Mouse (Mus musculus): ENCODE measurements around the gene Kcnab3. TPM values are rescaled to one million over a fixed set of nuclear protein-coding genes. Genes with fewer than 3 reads are reported as not detected.

The Kcnab3 gene
- polyA plus RNA-seq (2014; fragmentation: Illumina TruSeq; extraction: RNeasy Lipid Tissue Mini Kit (QIAGEN cat#74804); ENCODE audit: low replicate concordance): 0.37 TPM

DNA sequence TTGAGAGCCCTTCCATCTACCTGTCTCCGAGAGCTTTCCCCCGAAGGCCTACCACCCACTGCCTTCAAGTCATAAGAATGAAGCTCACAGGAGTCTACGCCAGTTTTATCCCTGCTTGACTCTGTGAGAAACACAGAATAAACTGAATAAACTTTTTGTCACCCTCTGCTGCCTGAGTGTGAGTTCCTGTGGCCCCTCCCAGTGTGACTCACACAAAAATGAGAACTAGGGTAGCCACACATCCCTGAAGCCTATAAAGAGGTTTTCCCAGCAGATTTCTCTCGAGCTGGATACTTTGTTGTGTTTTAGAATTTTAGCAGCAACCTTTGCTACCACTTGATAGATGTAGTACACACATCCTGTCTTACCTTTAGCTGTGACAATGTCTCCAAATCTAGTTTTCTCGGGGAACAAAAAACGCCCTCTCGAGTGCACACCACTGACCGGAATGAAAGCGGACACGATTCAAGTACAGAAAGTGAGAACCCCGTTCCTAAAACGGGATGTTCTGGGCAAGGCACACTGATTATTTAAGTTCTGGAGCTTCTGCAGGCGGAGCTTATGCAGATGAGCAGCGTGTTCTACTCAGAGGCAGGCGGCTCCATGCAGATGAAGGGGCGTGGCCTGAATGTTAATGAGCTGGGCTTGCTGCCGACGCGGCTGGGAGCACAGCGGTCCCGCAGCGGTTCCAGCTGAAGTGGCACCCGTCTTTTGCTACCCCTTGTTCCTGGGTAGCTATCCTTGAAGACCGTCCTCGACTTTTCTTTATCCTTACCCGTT, at the start of gene Kcnab3:
Kcnab3 (plus strand) TSS at position 631 of the 780 bp plus-strand sequence.

DNA sequence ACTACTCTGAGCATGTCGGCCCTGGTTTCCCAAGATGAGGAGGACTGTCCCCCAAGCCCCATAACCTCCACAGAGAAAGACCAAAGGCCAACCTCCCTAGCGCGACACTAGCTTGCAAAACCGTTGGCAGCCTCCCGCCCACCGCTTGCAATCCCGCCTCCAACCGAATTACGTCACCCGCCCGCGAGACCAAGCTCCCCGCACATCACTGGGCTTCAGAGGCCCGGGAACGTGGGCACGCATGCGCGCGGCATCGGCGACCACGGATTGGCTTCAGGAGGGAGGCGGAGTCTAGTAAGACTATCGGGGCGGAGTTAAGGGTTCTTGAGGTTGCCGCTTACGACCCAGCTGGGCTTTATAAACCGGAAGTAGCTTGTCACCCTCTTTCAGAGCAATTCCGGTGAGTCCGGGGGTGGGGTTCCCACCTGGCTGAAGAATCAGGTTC, 2.4 kb upstream of the Kcnab3 start, which contains the start of the genes Cntrob and Trappc1:
Cntrob (minus strand) TSS at position 109 of the 445 bp plus-strand sequence.
Trappc1 (plus strand) TSS at position 314 of the 445 bp plus-strand sequence.

DNA sequence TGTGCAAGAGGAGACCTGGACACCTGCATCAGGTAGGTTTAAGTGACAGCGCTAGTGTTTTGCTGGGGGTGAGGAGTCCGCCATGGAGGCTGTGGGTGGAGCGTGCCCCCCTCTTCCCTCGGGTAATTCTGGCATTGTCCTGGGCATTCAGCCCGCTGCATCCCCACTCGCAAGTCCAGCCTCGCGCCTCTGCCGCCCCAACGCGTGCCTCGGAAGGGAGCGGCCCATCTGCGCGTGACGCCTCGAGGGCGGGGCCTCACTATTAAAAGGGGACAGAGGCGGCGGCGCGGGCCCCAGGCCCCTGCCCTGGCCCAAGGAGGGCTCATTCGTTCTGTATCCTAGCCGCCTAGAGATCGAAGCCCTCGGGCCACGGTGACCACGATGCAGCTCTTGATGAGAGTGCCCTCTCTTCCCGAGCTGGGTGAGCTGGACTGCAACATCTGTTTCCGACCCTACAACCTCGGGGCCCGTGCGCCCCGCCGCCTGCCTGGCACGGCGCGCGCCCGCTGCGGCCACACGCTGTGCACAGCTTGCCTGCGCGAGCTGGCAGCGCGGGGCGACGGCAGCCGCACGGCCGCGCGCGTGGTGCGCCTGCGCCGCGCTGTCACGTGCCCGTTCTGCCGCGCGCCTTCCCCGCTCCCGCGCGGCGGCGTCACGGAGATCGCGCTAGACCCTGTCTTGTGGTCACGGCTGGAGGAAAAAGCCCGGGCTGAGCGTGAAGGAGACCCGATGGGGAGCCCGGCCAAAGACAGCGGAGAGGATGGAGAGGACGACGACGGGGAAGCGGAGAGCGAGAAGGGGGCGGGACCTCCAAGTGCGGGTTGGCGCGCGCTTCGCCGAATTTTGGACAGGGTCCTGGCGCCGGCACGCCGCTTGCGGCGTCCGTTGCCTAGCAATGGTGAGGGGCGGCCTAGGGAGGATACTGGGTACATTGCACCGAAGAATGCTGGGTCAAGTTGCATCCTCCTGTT, 14.4 kb downstream of the Kcnab3 start, which contains the start of gene Rnf227:
Rnf227 (plus strand) TSS at position 301 of the 971 bp plus-strand sequence.

DNA sequence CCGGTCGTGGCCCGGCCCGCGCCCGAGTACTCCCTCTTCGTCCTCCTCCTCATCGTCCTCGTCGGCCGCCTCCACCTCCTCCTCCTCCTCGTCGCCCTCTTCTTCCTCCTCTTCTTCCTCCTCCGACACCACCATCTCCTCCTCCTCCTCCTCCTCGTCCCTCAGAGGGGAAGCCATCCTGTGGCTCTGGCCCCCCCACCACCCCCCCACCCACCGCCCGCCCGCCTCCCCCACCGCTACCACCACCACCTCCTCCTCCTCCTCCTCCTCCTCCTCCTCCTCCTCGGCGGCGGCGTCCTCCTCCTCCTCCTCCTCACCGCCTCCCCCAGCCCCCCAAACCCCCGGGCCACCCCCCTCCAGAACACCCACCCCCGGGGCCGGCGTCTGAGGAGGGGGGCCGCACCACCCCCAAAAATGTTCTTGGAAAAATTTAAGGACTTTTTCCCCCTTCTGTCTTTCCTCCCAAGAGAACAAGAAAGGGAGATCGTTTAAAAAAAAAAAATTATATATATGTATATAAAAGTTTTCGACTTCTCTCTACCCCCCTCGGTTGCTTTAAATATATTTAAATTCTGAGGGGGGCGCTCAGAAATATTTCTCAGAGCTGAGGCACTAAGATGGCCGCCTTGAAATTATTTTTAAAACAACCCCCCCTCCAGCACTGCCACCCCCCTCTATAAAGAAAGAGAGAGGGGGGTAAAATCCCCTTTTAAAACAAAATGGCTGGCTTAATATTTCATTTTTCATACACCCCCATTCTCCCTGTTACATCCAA, 43.3 kb downstream of the Kcnab3 start, which contains the start of gene Chd3:
Chd3 (minus strand) TSS at position 192 of the 775 bp plus-strand sequence.

Other genes starting within 250 kb of the Kcnab3 start
- gene Vamp2, start 237.8 kb upstream of the Kcnab3 start, polyA plus RNA-seq (2014; fragmentation: Illumina TruSeq; extraction: RNeasy Lipid Tissue Mini Kit (QIAGEN cat#74804); ENCODE audit: low replicate concordance): 53.2 TPM
- not detected for gene Per1, start 231.0 kb upstream of the Kcnab3 start, polyA plus RNA-seq (2014; fragmentation: Illumina TruSeq; extraction: RNeasy Lipid Tissue Mini Kit (QIAGEN cat#74804); ENCODE audit: low replicate concordance)
- not detected for gene Hes7, start 205.9 kb upstream of the Kcnab3 start, polyA plus RNA-seq (2014; fragmentation: Illumina TruSeq; extraction: RNeasy Lipid Tissue Mini Kit (QIAGEN cat#74804); ENCODE audit: low replicate concordance)
- gene 9130213A22Rik, start 203.7 kb upstream of the Kcnab3 start, polyA plus RNA-seq (2014; fragmentation: Illumina TruSeq; extraction: RNeasy Lipid Tissue Mini Kit (QIAGEN cat#74804); ENCODE audit: low replicate concordance): not detected
- gene Aloxe3, start 200.4 kb upstream of the Kcnab3 start, polyA plus RNA-seq (2014; fragmentation: Illumina TruSeq; extraction: RNeasy Lipid Tissue Mini Kit (QIAGEN cat#74804); ENCODE audit: low replicate concordance): not detected
- not detected for gene Alox12b, start 169.3 kb upstream of the Kcnab3 start, polyA plus RNA-seq (2014; fragmentation: Illumina TruSeq; extraction: RNeasy Lipid Tissue Mini Kit (QIAGEN cat#74804); ENCODE audit: low replicate concordance)
- gene Alox8, start 128.4 kb upstream of the Kcnab3 start, polyA plus RNA-seq (2014; fragmentation: Illumina TruSeq; extraction: RNeasy Lipid Tissue Mini Kit (QIAGEN cat#74804); ENCODE audit: low replicate concordance): not detected
- gene Gucy2e, start 89.2 kb upstream of the Kcnab3 start, polyA plus RNA-seq (2014; fragmentation: Illumina TruSeq; extraction: RNeasy Lipid Tissue Mini Kit (QIAGEN cat#74804); ENCODE audit: low replicate concordance): not detected
- gene Cntrob, start 2.5 kb upstream of the Kcnab3 start, polyA plus RNA-seq (2014; fragmentation: Illumina TruSeq; extraction: RNeasy Lipid Tissue Mini Kit (QIAGEN cat#74804); ENCODE audit: low replicate concordance): 3.5 TPM
- gene Trappc1, start 2.3 kb upstream of the Kcnab3 start, polyA plus RNA-seq (2014; fragmentation: Illumina TruSeq; extraction: RNeasy Lipid Tissue Mini Kit (QIAGEN cat#74804); ENCODE audit: low replicate concordance): 24.4 TPM
- gene Rnf227, start 14.2 kb downstream of the Kcnab3 start, polyA plus RNA-seq (2014; fragmentation: Illumina TruSeq; extraction: RNeasy Lipid Tissue Mini Kit (QIAGEN cat#74804); ENCODE audit: low replicate concordance): 2.2 TPM
- 24.6 TPM for gene Chd3, start 43.1 kb downstream of the Kcnab3 start, polyA plus RNA-seq (2014; fragmentation: Illumina TruSeq; extraction: RNeasy Lipid Tissue Mini Kit (QIAGEN cat#74804); ENCODE audit: low replicate concordance)
- 3.7 TPM for gene Naa38, start 69.2 kb downstream of the Kcnab3 start, polyA plus RNA-seq (2014; fragmentation: Illumina TruSeq; extraction: RNeasy Lipid Tissue Mini Kit (QIAGEN cat#74804); ENCODE audit: low replicate concordance)
- gene Cyb5d1, start 69.4 kb downstream of the Kcnab3 start, polyA plus RNA-seq (2014; fragmentation: Illumina TruSeq; extraction: RNeasy Lipid Tissue Mini Kit (QIAGEN cat#74804); ENCODE audit: low replicate concordance): 22.1 TPM
- gene Tmem88, start 72.0 kb downstream of the Kcnab3 start, polyA plus RNA-seq (2014; fragmentation: Illumina TruSeq; extraction: RNeasy Lipid Tissue Mini Kit (QIAGEN cat#74804); ENCODE audit: low replicate concordance): 0.45 TPM
- gene Kdm6b, start 87.4 kb downstream of the Kcnab3 start, polyA plus RNA-seq (2014; fragmentation: Illumina TruSeq; extraction: RNeasy Lipid Tissue Mini Kit (QIAGEN cat#74804); ENCODE audit: low replicate concordance): 4.5 TPM
- gene Dnah2, start 222.9 kb downstream of the Kcnab3 start, polyA plus RNA-seq (2014; fragmentation: Illumina TruSeq; extraction: RNeasy Lipid Tissue Mini Kit (QIAGEN cat#74804); ENCODE audit: low replicate concordance): 0.37 TPM
- gene Efnb3, start 233.9 kb downstream of the Kcnab3 start, polyA plus RNA-seq (2014; fragmentation: Illumina TruSeq; extraction: RNeasy Lipid Tissue Mini Kit (QIAGEN cat#74804); ENCODE audit: low replicate concordance): not detected